Mouse (Mus musculus) megakaryocyte, adult 5-6 weeks (primary cell): ENCODE measurements around the gene Sec22a. TPM values are rescaled to one million over a fixed set of nuclear protein-coding genes. Genes with fewer than 3 reads are reported as not detected.

Source experiments
- ATAC-seq: 2 replicates; pipeline ENCODE4 v1.8.0; 2016; ENCODE audit warnings: mild to moderate bottlenecking, inconsistent platforms; ENCODE audit not compliant: poor library complexity, severe bottlenecking
- total RNA-seq, 2 experiments: library from RNA; stranded (forward) in 1 of 2; stranded (reverse) in 1 of 2; fragments of 153-499, 151-499 nt in 1 of 2; fragments of 221-1000, 200-1000 nt in 1 of 2; gene quantifications; 2 replicates each; pipeline versions ENCODE4 v1.2.3 to v1.2.4; 2015 to 2017

Sec22a gene
- total RNA-seq (2015) (5.2 and 10.6 TPM in 2 replicates), total RNA-seq (2017) (6.1 and 7.8 TPM in 2 replicates)

DNA sequence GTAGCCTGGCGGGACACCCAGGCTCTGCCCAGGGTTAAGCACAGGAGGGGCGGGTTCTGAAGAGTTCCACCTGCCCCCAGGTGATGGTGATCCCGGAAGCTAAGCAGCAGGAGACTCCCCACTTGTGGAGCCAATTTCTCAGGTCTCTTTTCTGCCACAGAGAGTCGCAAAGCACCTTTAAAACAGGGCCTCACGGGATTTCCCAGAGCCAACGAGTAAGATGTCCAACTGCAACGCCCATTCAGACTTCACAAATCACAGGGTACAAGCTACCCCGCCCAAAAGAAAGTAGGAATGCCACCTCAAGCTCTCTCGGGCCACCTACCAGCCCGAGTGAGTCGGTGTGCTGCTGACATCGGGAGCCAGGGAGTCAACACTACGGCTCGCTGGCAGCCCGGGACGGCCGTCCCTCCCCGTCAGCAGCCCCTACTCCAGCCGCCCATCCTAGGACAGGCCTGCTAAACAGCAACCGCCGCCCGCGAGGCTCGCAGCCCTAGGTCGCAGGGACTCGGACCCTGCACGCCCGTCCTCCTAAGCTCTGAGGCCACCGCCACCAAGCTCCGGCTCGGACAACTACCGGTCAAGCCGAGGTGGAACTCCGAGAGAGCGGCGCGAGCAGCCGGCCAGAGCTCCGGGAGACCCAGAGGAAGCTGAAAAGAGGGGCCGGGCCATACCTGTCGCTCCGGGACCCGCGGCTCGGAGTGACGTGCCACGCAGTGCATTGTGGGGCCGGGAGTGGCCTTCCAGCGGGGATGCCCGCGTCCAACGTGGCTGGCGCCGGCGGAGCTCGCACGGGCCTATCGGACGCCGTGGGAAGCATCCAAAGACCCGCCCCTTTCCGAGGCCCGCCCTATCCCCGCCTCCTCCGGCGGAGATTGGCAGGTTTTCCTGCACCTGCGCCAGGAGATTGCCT is at the start of gene Sec22a:
Sec22a (minus strand) TSS at position 769 of the 913 bp plus-strand sequence.
- peak; percentile 98 for ATAC-seq

GRCm38 (mm10) chr16:35406706-35407105 is 43.0 kb upstream of the Sec22a start:
- ATAC-seq, result no peak

DNA sequence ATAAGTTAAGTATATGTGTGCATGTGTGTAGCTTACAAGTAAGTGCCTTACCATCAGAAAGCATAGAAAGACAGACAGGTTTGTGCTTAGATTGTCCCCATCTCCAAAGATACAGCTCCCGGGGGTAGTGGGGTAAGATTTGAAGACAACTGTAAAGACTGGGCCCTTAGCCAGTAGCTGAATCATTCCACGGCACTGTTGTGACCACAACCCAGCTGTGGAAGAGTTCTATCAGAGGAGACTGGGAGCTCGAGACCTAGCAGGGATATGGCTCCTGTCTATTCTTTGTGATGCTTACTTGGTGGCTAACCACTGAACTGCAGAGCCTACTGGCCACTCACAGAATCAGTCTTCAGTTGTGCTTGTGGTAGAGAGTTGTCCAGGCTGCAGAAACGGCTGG is 42.4 kb upstream of the Sec22a start:
- no peak for ATAC-seq

DNA sequence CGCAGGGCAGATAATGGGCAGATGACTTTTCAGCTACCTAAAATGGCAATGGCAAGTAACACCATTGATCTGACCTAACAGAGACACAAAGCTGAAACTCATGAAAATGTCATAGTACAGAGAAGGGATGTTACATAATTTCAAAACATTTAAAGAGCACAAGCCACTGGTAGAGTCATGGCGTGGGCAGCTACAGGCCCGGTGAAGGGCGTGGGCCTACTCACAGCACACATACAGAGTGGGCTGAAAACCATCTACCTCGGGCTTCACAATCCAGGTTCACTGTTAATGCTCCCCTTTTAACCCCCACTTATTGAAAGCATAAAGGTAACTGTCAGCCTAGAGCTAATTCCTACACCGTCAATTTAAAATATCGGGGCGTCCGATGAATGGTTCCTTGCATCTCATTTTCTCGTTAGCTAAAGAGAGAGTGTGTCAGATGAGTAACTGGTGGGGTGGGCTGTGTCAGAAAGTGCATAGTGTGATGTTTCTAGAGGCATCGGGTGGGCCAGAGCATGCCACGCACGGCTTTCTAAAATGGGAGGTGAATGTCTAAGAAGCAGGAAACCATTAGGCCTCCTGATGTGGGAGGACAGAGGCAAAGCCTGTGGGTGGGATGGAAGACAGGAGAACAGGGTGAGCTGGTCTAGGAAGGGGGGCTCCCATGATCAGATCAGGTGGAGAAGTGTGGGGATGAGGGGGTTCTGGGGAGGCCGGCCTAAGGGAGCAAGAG is 41.8 kb upstream of the Sec22a start:
- ATAC-seq, result no peak

DNA sequence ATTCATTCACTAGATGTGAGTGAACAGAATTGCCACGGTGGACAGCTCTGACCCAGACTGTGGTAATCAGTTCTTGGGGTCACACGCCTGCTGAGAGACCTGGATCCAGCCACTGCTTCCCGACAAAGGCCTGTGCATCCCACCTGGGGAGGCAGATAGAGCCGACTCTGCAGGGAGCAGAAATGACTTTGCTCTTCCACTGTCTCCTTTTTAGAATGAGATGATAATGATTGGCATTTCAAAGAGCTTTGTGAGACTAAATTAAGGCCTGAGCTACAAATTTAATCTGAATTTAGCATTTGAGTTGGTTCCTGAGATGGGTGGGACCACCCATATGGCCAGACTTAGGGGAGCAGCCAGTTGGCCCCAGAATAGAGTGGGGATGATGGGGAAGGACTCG is 41.1 kb upstream of the Sec22a start:
- ATAC-seq, result no peak

DNA sequence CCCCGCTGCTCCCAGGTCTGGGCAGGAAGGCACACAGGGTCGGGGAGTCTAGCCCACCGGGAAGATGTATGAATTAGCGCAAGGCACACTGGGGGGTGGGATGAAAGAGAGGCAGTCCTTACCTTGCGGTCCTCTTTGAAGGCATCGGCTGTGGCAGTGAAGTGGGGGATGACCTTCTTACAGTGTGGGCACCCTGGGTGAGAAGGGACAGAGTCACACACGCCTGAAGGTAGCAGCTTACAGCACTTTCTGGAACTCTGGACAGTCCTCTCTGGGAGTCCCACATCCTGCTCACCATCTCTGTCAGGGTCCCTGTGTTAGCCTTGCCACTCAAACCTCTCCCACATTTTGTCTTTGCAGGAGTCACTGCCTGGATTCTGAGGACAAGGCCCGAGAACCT is 40.2 kb upstream of the Sec22a start:
- no peak for ATAC-seq

DNA sequence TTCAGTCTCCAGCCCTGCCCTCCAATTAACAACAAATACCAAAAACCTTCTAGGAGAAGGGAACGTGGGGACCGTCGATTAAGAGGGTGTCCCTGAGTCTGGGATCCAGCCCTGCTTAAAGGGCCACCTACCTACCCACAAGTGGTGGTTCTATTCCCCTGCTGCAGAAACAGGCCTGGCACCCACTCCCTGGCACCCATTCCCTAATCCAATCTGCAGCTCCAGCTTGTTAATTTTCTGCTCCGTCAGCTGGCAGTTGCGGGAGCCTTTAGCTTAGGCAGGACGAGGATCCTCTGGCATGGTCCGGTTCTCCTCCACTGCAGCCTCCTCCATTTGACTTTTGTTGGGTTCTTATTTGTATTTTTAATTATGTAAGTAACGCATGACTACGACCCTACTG is 39.6 kb upstream of the Sec22a start:
- no peak for ATAC-seq

DNA sequence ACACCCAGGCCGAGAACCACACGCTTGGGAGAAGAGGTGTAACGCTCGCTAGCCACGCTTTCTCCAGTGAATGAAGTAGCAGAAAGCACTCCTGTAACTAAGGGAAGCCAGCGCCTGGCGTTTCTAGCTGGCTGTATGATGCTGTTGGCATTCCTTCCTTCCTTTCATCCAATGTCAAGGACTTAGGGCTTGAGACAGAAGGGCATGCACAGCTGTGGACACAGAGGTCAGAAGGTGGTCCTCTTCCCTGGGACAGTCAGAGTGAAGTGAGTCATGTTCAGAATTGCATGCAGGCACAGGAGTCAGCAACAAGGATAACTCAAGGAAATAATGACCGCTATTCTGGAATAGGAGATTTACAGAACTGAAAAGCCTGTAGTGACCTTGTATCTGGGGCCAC is 29.1 kb upstream of the Sec22a start:
- ATAC-seq, result no peak

GRCm38 (mm10) chr16:35385654-35386053 is 21.9 kb upstream of the Sec22a start:
- no peak for ATAC-seq

DNA sequence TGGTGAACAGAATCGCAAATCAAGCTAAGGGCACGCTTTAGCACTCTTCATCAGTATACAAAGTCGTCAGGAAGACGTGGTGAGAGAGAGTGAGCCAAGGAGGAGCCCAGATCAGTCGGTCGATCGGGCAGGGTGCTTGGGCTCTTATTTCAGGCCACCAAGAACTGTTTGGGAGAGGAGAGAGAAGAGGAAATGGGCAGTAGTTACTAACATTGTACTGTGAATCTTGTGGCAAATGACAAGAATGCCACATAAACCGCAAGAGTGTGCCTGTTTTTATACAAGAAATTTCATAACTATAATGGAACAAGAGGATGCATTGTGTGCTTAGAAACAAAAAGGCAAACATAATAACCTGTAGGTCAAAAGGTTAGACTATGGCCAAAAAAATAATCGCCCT is 16.3 kb upstream of the Sec22a start:
- ATAC-seq, result no peak

- peak; percentile 56; the same call in 1 of the 2 replicates for ATAC-seq
These were observed 15.6 kb upstream of the Sec22a start for GRCm38 (mm10) chr16:35379344-35379743.

GRCm38 (mm10) chr16:35364063-35364428 is 328 bp upstream of the Sec22a start:
- ATAC-seq, result no peak

GRCm38 (mm10) chr16:35362221-35362620 is 1.5 kb downstream of the Sec22a start:
- ATAC-seq, result no peak

DNA sequence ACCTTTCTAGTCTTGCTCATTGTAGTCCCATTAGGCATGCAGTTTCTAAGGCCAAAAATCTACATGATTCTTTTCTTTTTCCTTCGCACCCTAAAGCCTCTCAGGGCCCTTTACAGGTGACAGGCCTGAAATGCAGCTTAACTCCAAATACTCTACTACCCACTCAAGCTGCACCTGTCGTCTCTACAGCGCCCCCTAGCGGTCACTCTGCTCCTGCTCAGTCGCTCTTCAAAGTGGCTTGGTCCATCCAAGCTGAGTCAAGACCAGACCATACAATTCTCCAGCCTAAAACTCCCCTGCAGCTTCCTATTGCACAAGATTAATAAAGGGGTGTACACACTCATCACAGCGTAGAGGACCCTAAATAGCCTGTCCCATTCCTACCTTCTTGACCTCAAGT is 3.1 kb downstream of the Sec22a start:
- ATAC-seq, result 0 out of 2 replicates have a peak, but pooled peaks have one; percentile 23

DNA sequence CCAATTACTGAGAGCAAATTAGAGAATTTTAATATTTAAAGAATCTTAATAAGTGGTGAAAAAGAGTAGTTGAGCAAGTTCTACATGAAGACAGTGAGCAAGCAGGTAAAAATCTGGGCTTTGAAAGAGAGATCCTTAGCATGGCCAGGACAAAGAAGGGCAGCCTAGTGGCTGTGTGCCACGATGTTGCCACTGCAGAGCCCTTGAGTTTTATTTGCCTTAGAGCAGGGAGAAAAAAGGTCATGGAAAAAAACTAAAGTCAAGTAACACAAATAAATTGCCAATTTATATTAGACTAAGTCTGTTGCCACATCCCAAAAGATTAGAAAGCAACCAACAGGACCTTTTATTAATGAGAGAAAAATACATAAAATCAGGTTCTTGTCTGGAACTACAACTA is 6.3 kb downstream of the Sec22a start:
- ATAC-seq, result no peak

DNA sequence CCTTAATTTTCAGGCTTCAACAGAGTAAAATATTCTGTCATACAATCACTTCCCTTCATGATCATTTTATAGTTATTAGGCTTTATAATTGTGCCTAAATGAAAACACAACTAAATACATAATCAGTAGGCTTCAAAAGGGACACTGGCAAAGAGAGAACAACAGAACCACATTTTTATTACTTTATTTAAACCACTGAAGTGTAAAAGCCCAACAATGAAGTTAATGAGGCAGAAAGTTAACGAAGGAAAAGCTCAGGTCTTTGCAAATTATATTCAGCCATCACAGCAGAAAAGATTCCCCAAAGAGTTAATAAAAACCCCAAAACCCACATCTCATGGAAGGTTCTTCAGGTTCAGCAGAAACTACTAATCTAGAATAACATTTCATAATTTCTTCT is 33.3 kb downstream of the Sec22a start:
- ATAC-seq, result no peak

- ATAC-seq, result no peak
These were observed 43.9 kb downstream of the Sec22a start for GRCm38 (mm10) chr16:35319773-35320172.

- ATAC-seq, result no peak
These were observed 44.4 kb downstream of the Sec22a start for GRCm38 (mm10) chr16:35319335-35319734.

DNA sequence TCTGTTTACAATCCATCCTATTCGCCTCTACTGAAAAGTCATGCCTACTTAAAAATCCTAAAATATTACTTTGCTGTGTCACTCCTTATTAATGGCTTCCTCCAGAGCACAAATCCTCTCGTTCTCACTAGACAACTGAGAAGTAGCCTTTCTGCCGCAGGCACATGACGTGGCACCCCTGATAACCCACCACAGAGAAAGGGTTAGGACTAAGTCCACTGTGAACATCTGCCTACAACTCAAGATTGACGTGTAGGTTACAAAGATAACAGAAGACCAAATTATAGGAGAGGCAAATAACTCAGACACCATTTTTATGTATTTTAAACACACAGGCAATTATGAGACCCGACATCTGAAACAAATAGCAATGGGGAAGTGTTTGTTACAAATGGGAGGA is 45.3 kb downstream of the Sec22a start:
- ATAC-seq, result no peak

- ATAC-seq, result no peak
These were observed 46.3 kb downstream of the Sec22a start for GRCm38 (mm10) chr16:35317460-35317859.

- no peak for ATAC-seq
These were observed 46.9 kb downstream of the Sec22a start for GRCm38 (mm10) chr16:35316856-35317264.

- ATAC-seq, result no peak
These were observed 48.2 kb downstream of the Sec22a start for GRCm38 (mm10) chr16:35315496-35315895.
